Mouse (Mus musculus): ENCODE data around the gene Mettl26. TPM values are rescaled to one million over a fixed set of nuclear protein-coding genes. Genes with fewer than 3 reads are reported as not detected.

Gene Mettl26
- polyA plus RNA-seq, 1 experiment = 78.7 TPM

- no peak for DNase-seq (ENCODE audit: low read depth, low spot score)
- 56% methylated on average over 5 of the region's 5 CpGs for WGBS
Measured at GRCm38 (mm10) chr17:25880196-25880910, 5.5 kb downstream of the Mettl26 start, which contains the start of gene Wfikkn1. Gene Wfikkn1 (minus strand): TSS chr17:25880858.

GRCm38 (mm10) chr17:25880913-25881641 lies 6.2 kb downstream of the Mettl26 start:
- DNase-seq (ENCODE audit: low read depth, low spot score) = no peak
- 56% methylated on average over 5 of the region's 5 CpGs for WGBS

GRCm38 (mm10) chr17:25881691-25882090 lies 6.8 kb downstream of the Mettl26 start:
- no peak for DNase-seq (ENCODE audit: low read depth, low spot score)
- WGBS = 78% methylated on average over 4 of the region's 4 CpGs

GRCm38 (mm10) chr17:25882306-25882705 lies 7.4 kb downstream of the Mettl26 start:
- WGBS = 66% methylated on average over 5 of the region's 5 CpGs
- DNase-seq (ENCODE audit: low read depth, low spot score) = no peak

- WGBS = 89% methylated on average over 8 of the region's 8 CpGs
- DNase-seq (ENCODE audit: low read depth, low spot score) = no peak
Measured at GRCm38 (mm10) chr17:25883268-25883667, 8.4 kb downstream of the Mettl26 start.

DNA sequence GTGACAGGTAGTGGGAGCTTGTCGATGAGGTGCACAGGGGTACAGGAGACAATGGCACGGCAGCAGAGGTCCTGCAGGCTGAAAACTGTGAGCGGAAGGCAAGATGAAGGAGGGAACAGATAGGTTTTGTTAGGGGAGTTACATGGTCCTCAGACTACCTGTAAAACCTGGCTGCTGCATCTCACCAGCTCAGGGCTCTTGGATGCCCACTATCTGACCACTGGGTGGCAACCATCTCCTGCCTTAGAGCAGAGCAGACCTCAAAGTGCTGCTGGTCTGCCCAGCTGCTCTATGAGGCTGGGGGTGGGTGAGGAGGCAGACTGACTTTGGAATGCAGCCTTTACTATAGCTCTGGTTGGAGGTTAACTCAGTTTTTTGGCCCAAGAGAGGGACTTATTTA lies 8.9 kb downstream of the Mettl26 start:
- no peak for DNase-seq (ENCODE audit: low read depth, low spot score)
- WGBS = 96% methylated on average over 3 of the region's 3 CpGs

DNA sequence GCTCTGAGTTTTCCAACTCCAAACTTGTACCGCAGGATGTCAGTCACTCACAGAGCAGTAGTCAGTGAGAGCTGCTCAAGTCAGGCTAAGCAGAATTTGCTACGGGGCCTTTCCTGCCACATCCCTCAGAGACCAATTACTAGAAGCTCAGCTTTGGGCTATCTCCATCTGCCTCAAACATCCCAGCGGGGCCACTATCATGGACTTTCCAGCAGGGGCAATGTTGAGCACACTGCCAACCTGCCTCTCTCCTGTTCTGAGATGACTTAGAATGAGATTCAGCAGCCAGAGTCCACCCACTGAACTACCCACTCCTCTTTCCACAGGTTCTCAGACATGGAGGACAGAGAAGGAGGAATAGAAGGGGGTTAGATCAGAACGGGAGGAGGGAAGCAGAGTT lies 10.8 kb downstream of the Mettl26 start:
- no peak for DNase-seq (ENCODE audit: low read depth, low spot score)
- 68% methylated on average over 4 of the region's 4 CpGs for WGBS

DNA sequence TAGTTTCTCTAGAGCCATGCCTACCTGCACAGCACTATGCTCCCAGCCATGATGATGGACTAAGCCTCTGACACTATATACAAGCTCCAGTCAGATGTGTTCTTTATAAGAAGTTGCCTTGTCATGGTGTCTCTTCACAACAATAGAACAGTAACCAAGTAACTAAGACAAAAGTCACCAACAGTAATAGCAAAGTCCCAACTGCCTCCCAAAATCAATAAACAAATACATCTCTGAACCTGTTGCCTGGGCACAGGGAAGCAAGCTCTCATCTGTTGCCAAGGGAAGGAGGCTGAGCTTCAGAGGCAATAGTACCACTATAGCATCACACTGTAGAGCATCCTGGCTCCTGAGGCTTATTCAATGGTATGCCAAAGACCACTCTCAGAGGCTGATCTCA lies 11.9 kb downstream of the Mettl26 start:
- no peak for DNase-seq (ENCODE audit: low read depth, low spot score)

DNA sequence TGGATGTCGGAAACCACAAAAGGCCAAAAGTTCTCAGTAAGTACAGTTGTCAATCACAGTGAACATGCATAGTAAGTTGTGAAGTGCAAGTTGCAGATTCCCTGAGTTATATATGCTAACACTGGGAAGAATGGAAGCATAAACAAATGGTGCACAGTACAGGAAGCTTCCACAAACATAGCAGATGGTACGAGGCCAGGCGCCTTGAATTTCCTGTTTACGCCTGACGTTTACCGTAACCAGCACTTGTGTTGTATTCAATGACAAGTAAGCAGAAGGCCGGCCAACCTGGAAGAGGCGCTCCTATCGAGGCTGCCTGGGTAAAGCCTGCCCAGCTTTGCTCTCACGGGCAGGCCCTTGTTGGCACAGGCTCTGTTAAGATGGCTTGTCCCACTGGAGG lies 12.6 kb downstream of the Mettl26 start:
- 70% methylated on average over 10 of the region's 10 CpGs for WGBS
- no peak for DNase-seq (ENCODE audit: low read depth, low spot score)

GRCm38 (mm10) chr17:25888837-25889236 lies 14.0 kb downstream of the Mettl26 start:
- DNase-seq (ENCODE audit: low read depth, low spot score) = no peak
- WGBS = 74% methylated on average over 3 of the region's 3 CpGs

DNA sequence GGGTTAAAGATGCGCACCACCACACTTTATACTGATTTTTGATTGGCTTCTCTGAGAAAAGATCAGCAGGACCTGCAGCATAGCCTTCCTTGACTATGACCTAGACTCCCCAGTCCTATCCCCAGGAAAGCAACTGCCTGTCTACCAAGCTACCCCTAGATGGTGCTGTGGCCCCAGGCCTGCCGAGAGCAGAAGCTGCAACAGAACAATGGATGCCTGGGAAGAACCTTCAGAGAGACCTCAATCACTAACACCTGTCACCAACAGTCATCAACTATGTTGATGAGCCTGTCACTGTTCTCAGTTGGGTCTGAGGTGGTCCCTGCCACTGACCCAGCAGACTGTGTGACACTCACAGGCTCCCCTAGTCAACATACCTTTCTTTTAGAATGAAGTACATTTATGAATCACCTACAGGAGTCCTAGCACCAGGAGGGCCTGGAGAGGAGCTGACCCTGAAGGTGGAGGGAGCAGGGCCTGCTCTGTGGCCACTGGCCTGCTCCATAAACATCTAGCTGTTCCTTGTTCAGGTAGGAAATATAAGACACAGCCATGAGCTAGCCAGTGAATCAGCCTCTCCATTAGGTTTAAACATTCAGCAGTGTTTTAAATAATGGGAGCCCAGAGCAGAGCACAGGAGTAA lies 19.2 kb downstream of the Mettl26 start:
- WGBS = 30% methylated on average over 2 of the region's 2 CpGs
- DNase-seq (ENCODE audit: low read depth, low spot score) = no peak

- no peak for DNase-seq (ENCODE audit: low read depth, low spot score)
- WGBS = 46% methylated on average over 2 of the region's 2 CpGs
Measured at GRCm38 (mm10) chr17:25895415-25895814, 20.5 kb downstream of the Mettl26 start.

DNA sequence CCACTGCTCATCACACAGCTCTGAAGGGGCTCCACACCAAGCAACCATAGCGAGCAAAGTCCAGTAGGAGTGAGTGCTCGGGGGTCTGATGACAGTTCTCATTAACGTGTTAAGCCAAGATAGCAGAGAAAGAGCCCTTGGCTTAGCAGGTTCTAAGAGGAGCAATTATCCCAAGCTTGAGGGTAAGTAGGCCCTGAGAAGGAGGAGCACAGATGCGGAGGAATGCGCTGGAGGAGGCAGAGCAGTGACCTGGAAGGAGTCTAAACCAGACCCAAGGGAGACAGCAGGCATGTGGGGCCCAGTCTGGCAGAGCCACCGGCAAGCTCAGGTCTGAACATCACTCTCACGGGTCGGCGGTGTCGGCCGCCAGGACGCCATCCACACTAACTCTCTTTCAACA lies 21.0 kb downstream of the Mettl26 start:
- DNase-seq (ENCODE audit: low read depth, low spot score) = no peak
- 80% methylated on average over 12 of the region's 12 CpGs for WGBS

DNA sequence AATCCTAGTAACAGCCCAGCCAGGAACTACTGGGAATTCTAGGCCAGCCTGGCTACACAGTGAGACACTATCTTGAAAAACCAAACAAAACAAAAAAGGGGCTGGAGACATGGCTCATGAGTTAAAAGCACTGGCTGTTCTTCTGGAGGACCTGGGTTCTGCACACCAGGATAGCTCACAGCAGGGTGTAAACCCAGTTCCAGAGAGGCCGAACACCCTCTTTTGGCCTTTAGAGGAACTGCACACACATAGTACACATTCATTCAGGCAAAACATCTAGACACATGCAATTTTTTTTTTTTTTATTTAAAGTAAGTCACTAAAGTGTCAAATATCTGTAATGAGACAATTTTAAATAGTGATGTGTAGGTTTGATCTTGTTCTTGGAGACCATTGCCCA lies 25.3 kb downstream of the Mettl26 start:
- 95% methylated on average over 1 of the region's 1 CpGs for WGBS
- DNase-seq (ENCODE audit: low read depth, low spot score) = no peak

DNA sequence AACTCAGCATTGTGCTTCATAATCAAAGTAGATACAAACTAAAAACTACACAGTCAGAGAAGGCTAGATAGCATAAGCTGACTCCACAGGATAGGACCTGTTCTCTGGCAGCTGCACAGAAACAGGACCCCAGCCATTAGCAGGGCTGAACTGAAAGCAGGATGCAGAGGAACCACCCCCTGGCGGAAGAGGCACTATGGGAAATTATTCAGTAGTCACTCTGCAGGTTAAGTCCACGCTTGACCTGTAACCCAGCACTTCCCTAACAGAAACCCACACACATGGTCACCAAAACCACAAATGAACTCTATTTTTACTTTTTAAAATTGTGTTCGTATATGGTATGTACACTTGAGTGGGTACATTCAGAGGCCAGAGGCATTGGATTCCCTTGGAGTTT lies 28.2 kb downstream of the Mettl26 start:
- WGBS = 81% methylated on average over 3 of the region's 3 CpGs
- no peak for DNase-seq (ENCODE audit: low read depth, low spot score)

DNA sequence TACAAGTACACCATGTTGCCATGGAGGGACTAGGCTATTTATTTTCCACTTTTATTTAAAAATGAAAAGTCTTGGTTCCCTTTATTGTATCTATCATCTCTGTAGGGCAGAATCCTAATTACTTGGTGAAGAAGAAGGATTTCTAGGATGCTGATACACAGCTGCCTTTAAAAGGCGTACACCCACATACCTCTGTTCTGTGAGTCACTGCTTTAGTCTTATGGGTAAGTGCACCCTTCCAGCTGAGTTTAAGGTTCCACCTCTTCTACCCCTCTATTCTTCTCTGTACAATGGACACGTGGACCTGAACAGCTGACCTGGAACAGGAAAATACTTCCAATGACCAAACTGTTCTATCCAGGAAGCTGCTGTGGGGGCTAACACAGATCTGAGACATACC lies 32.8 kb downstream of the Mettl26 start:
- DNase-seq (ENCODE audit: low read depth, low spot score) = no peak
- 70% methylated on average over 2 of the region's 2 CpGs for WGBS

DNA sequence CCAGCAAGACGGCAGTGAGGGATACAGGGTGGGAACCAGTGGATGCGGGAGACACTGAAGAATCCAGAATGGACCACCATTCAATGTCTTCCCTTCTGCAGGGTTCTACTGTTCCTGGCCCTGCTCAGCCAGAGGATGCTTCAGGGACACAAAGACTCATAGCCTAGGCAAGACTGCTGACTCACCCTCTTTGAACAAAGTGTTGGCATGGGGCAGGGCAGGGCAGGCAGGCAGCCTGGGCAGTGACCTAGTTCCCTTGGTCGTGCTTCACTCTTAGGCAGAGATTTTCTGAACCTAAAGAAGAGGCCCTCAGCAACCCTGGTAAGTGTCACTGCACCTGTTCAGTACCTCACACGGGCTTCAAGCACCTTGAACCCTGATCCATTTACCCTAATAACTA lies 36.9 kb downstream of the Mettl26 start:
- WGBS = 61% methylated on average over 4 of the region's 4 CpGs
- no peak for DNase-seq (ENCODE audit: low read depth, low spot score)

GRCm38 (mm10) chr17:25913186-25913876 lies 38.5 kb downstream of the Mettl26 start:
- no peak for DNase-seq (ENCODE audit: low read depth, low spot score)
- WGBS = 62% methylated on average over 14 of the region's 14 CpGs

DNA sequence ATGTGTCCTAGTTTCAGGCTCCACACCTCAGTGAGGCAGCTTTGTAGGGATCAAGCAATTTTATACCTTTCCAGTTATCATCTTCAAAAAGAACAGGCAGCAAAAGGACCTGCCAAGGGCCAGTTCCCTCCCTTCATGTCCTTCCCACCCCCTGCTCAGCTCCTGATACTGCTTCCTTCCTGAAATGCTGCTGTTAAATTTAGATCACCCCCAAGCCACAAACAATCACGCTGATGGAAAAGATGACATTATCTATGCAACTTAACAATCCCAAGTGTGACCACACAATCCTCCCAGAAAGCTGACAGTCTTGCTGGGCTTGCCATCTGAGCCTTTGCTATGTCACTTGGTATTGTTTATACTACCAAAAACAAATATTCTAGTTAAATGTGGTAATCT lies 39.0 kb downstream of the Mettl26 start:
- WGBS = 50% methylated on average over 1 of the region's 1 CpGs
- no peak for DNase-seq (ENCODE audit: low read depth, low spot score)

DNA sequence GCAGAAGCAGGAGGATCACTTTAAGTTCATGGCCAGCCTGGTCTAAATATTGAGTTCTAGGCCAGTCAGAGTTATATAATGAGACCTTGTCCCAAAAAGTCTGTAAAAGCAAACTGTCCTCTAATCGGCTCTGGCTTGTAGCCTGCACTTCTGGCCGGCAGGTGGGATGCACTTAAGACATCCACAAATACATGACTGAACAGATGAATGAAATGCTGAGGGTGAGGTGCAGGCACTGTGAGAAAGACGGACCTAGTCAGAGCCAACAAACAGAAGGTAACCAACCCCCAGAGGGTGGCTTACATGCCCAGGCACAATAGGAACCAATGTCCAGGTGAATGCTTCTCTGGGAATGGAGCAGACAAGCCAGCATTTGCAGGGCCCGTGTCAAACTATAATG lies 39.4 kb downstream of the Mettl26 start:
- 59% methylated on average over 4 of the region's 4 CpGs for WGBS
- no peak for DNase-seq (ENCODE audit: low read depth, low spot score)

Data from large intestine, adult 2 months (tissue).